Mouse (Mus musculus) heart, postnatal 0 days (tissue): ENCODE data around the gene Plp2.

ENCODE experiments used
- CTCF ChIP-seq: IDR thresholded peaks from 2 replicates; pipeline ENCODE4 v1.5.1; 2016; ENCODE audit warnings: antibody characterized with exemption, control low read depth, low read depth
- EP300 ChIP-seq: IDR thresholded peaks from 2 replicates; pipeline ENCODE4 v1.6.1; 2016; ENCODE audit warnings: antibody characterized with exemption, low read depth

DNA sequence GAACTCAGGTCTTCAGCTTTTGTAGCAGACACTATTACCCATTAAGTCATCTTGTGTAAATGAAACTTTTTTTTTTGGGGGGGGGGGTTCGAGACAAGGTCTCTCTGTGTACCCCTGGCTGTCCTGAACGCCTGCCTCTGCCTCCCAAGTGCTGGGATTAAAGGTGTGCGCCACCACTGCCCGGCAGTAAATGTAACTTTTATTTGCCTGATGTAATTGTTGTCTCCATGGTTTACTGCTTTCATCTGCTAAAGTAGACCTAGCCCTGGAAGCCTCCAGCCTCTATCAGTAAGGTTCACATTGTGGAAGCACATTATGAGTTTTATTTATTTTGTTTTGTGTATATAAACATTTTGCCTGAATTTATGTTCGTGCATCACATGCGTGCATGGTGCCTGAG, 25.3 kb upstream of the Plp2 start:
- TF ChIP-seq CTCF, result no peak
- TF ChIP-seq EP300, result no peak
